Mouse (Mus musculus): Measurements from ENCODE around the gene Mfap1a. TPM values are rescaled to one million over a fixed set of nuclear protein-coding genes. Genes with fewer than 3 reads are reported as not detected.

Mfap1a gene
- polyA plus RNA-seq, 1 experiment = 5.6 TPM

DNA sequence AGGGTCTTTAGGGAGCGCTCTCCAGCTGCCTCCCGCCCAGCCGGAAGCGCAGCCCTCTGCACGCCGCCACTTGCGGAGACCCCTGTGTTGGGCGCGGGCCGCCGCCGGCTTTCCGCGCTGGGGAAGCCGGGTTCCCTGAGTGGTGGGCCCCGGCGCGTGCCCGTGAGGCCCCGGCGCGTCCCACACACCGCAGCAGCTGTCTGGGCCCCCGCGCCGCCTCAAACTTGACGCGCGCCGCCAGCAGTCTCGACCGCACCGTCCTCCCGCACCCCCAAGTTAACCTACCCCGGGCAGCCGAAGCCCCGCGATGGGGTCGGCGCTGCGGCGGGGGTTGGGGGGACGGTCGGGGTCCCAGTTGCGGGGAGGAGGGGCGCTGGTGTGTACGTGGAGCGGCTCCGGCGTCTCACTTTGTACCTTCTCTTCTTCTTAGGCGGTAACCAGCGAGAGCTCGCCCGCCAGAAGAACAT, 56.9 kb downstream of the Mfap1a start:
- DNase-seq = no peak
- peaks cover 4% of the 10 kb centered on the region for H3K36me3 ChIP-seq (ENCODE audit: control insufficient read depth, insufficient read depth, low read length)
- H3K4me3 ChIP-seq (ENCODE audit: insufficient read depth, low read depth, low read length) = peak overlapping the region; percentile 93
- H3K27ac ChIP-seq (ENCODE audit: insufficient read depth, low read depth, low read length) = peak overlapping the region; percentile 95
- H3K4me1 ChIP-seq (ENCODE audit: control insufficient read depth, insufficient read depth, low read length) = peaks cover 13% of the 10 kb centered on the region; the same call in 1 of the 2 replicates
- under 1% methylated on average over 54 of the region's 54 CpGs for WGBS
- H3K27me3 ChIP-seq (replicated peaks; ENCODE audit: control insufficient read depth, insufficient read depth, low read length) = no peaks in the 10 kb centered on the region
- TF ChIP-seq CTCF (conservative IDR thresholded peaks at IDR 0.05; ENCODE audit: insufficient read depth, insufficient read length, low read depth, low read length) (no peak), POLR2A (IDR thresholded peaks at IDR 0.05; ENCODE audit: low read depth, low read length) (no peak)

DNA sequence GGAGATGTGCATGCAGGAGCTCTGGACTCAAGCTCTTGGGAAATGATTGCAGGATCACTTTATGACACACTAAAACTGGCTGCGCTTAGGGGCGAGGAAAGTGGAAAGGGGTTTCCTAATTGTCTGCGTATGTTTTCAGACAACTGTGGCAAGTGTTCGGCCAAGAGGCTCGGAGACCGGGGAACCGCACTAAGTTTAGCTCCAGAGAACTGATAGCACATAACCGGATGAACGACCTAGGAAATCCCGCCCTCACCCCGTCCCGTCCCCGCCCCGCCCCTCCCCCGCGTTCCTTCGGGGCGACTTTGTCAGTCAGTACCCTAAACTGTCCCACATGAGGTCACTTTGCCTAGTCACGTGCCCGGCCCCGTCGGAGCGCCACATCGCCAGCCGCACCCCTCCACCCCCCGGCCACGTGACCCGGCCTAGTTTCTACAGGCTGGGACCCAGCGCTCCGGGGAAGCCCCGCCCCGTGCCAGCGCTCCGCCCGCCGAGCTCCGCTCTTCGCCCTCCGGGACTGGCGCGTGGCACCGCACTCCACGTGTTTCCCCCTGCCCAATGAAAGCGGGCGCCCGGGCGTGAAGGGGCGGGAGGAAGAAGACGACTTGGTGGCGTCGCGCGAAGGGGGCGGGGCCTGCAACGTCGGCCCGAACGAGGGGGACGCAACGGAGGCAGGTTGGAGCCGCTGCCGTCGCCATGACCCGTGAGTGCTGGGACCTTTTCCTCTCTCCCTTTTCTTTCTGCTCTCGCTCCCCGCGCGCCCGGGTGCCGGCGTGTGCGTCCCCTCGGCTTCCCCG, 57.5 kb downstream of the Mfap1a start, which contains the start of gene Serf2:
Serf2 (plus strand) TSS at position 457 of the 797 bp plus-strand sequence.
- under 1% methylated on average over 73 of the region's 74 CpGs for WGBS
- H3K27ac ChIP-seq (ENCODE audit: insufficient read depth, low read depth, low read length) = peak within 1 kb of the TSS; percentile 99
- TF ChIP-seq CTCF (conservative IDR thresholded peaks at IDR 0.05; ENCODE audit: insufficient read depth, insufficient read length, low read depth, low read length) (no peak), POLR2A (IDR thresholded peaks at IDR 0.05; ENCODE audit: low read depth, low read length) (peak; percentile 96)
- no peaks in the 10 kb centered on the region for H3K27me3 ChIP-seq (replicated peaks; ENCODE audit: control insufficient read depth, insufficient read depth, low read length)
- peaks cover 4% of the 10 kb centered on the region for H3K36me3 ChIP-seq (ENCODE audit: control insufficient read depth, insufficient read depth, low read length)
- peak within 1 kb of the TSS; percentile 93 for H3K4me3 ChIP-seq (ENCODE audit: insufficient read depth, low read depth, low read length)
- H3K4me1 ChIP-seq (ENCODE audit: control insufficient read depth, insufficient read depth, low read length) = peaks cover 13% of the 10 kb centered on the region; the same call in 1 of the 2 replicates
- DNase-seq = peak; percentile 100

DNA sequence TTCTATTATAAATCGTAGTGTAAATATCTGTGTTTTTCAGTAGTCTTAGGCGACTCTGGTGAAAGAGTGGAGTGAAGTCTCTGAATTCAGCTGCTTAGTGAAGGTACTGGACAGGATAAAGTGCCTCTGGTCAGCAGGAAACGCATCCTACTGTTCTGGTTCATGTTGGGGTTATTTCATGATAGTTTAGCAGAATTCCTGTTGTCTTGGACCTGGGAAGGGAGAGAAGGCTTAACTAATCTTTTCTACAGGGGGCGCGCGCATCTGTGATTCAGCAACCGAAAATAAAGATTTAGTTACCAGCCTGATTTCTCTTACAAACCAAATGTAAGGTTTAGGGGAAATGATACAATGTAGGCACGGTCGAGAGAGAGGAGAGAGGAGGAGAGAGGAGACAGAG, 58.3 kb downstream of the Mfap1a start:
- no peak for TF ChIP-seq POLR2A (IDR thresholded peaks at IDR 0.05; ENCODE audit: low read depth, low read length)
- TF ChIP-seq CTCF (conservative IDR thresholded peaks at IDR 0.05; ENCODE audit: insufficient read depth, insufficient read length, low read depth, low read length) = no peak
- Histone ChIP-seq H3K27ac (ENCODE audit: insufficient read depth, low read depth, low read length) (peak overlapping the region; percentile 99), H3K27me3 (replicated peaks; ENCODE audit: control insufficient read depth, insufficient read depth, low read length) (no peaks in the 10 kb centered on the region), H3K36me3 (ENCODE audit: control insufficient read depth, insufficient read depth, low read length) (peaks cover 4% of the 10 kb centered on the region), H3K4me3 (ENCODE audit: insufficient read depth, low read depth, low read length) (no peak overlapping the region), H3K4me1 (ENCODE audit: control insufficient read depth, insufficient read depth, low read length) (peaks cover 9% of the 10 kb centered on the region; the same call in 1 of the 2 replicates)
- DNase-seq = peak; percentile 74
- 9% methylated on average over 9 of the region's 9 CpGs for WGBS

DNA sequence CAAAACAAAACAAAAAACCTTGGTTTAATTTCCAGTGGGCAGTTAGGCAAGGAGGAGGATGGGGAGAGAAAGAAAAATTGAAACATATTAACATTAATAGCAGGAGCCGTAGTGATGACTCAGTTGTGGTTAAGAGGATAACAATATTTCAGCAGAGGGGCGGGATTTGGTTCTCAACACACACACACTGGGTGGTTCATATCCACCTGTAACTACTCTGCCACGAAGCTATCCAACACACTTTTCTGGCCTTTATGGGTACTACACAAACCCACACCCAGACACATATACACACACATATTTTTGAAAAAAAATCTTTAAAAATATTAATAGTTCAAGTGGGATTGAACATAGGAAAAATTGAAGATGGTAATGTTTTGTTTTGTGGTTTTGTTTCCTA, 59.5 kb downstream of the Mfap1a start:
- H3K36me3 ChIP-seq (ENCODE audit: control insufficient read depth, insufficient read depth, low read length) = peaks cover 4% of the 10 kb centered on the region
- DNase-seq = no peak
- no peak overlapping the region for H3K4me3 ChIP-seq (ENCODE audit: insufficient read depth, low read depth, low read length)
- no peak overlapping the region for H3K27ac ChIP-seq (ENCODE audit: insufficient read depth, low read depth, low read length)
- TF ChIP-seq CTCF (conservative IDR thresholded peaks at IDR 0.05; ENCODE audit: insufficient read depth, insufficient read length, low read depth, low read length) = no peak
- TF ChIP-seq POLR2A (IDR thresholded peaks at IDR 0.05; ENCODE audit: low read depth, low read length) = no peak
- H3K4me1 ChIP-seq (ENCODE audit: control insufficient read depth, insufficient read depth, low read length) = peaks cover 14% of the 10 kb centered on the region; the same call in 1 of the 2 replicates
- no peaks in the 10 kb centered on the region for H3K27me3 ChIP-seq (replicated peaks; ENCODE audit: control insufficient read depth, insufficient read depth, low read length)
- WGBS = 94% methylated on average over 3 of the region's 3 CpGs

DNA sequence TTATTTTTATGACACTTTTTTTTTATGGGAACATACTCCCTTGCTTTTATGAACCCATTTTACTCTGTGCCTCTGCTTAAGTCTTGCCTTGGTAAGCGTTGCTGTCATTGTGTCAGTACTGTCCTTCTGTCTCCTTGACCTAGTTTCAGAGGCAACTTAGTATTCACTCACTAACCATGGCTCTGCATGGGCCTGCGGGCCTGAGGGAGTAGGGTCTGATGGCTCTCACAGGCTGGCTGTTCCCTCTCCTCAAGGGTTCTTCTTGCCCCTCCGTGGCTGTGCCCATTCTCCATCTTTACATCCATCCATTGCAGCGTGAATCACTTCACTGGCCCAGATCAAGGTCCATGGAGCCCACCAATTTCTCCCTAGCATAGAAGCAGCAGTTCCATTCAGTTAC, 60.0 kb downstream of the Mfap1a start:
- WGBS = 75% methylated on average over 4 of the region's 4 CpGs
- no peak overlapping the region for H3K27ac ChIP-seq (ENCODE audit: insufficient read depth, low read depth, low read length)
- peaks cover 4% of the 10 kb centered on the region for H3K36me3 ChIP-seq (ENCODE audit: control insufficient read depth, insufficient read depth, low read length)
- no peak for DNase-seq
- no peaks in the 10 kb centered on the region for H3K27me3 ChIP-seq (replicated peaks; ENCODE audit: control insufficient read depth, insufficient read depth, low read length)
- TF ChIP-seq CTCF (conservative IDR thresholded peaks at IDR 0.05; ENCODE audit: insufficient read depth, insufficient read length, low read depth, low read length) (no peak), POLR2A (IDR thresholded peaks at IDR 0.05; ENCODE audit: low read depth, low read length) (no peak)
- peaks cover 16% of the 10 kb centered on the region for H3K4me1 ChIP-seq (ENCODE audit: control insufficient read depth, insufficient read depth, low read length)
- H3K4me3 ChIP-seq (ENCODE audit: insufficient read depth, low read depth, low read length) = no peak overlapping the region

DNA sequence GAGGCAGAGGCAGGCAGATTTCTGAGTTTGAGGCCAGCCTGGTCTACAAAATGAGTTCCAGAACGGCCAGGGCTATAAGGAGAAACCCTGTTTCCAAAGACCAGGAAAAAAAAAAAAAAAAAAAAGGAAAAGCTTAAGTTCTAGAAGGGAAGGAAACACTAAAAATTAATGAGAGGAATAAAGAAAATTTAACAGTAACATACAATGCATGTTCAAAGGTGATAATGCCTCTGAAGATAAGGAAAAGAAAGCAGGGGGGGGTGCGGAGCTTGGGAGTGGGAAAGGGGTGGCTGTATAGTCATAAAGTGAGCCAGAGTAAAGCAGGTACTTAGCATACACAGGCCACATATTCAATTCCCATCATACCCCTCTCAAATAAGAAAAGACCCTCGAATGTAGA, 61.3 kb downstream of the Mfap1a start:
- 92% methylated on average over 3 of the region's 3 CpGs for WGBS
- H3K27ac ChIP-seq (ENCODE audit: insufficient read depth, low read depth, low read length) = no peak overlapping the region
- H3K4me3 ChIP-seq (ENCODE audit: insufficient read depth, low read depth, low read length) = no peak overlapping the region
- H3K36me3 ChIP-seq (ENCODE audit: control insufficient read depth, insufficient read depth, low read length) = no peaks in the 10 kb centered on the region
- TF ChIP-seq CTCF (conservative IDR thresholded peaks at IDR 0.05; ENCODE audit: insufficient read depth, insufficient read length, low read depth, low read length) (no peak), POLR2A (IDR thresholded peaks at IDR 0.05; ENCODE audit: low read depth, low read length) (no peak)
- H3K27me3 ChIP-seq (replicated peaks; ENCODE audit: control insufficient read depth, insufficient read depth, low read length) = no peaks in the 10 kb centered on the region
- no peak for DNase-seq
- peaks cover 21% of the 10 kb centered on the region for H3K4me1 ChIP-seq (ENCODE audit: control insufficient read depth, insufficient read depth, low read length)

DNA sequence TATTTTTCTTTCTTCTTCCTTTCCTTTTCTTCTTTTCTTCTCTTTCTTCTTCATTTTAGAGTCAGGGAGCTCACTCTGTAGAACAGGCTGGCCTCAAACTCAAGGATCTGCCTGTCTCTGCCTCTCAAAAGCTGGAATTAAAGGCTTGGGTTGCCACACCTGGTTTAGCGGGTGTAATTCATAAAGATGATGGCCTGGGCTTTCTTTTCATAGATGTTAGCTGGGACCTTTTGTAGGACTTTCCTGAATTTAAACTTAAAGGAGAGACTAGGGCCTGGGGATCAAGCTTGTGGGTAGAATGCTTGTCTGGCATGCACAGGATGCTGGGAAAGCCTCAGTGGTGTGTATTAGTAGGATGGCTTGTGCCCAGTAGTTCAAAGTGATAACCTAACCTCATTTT, 62.3 kb downstream of the Mfap1a start, which contains the start of gene Ell3:
Ell3 (minus strand) TSS at position 101 of the 400 bp plus-strand sequence.
- no peak within 1 kb of the TSS for H3K4me3 ChIP-seq (ENCODE audit: insufficient read depth, low read depth, low read length)
- no peaks in the 10 kb centered on the region for H3K36me3 ChIP-seq (ENCODE audit: control insufficient read depth, insufficient read depth, low read length)
- no peak for DNase-seq
- 94% methylated on average over 1 of the region's 1 CpGs for WGBS
- H3K4me1 ChIP-seq (ENCODE audit: control insufficient read depth, insufficient read depth, low read length) = peaks cover 24% of the 10 kb centered on the region
- H3K27me3 ChIP-seq (replicated peaks; ENCODE audit: control insufficient read depth, insufficient read depth, low read length) = no peaks in the 10 kb centered on the region
- no peak within 1 kb of the TSS for H3K27ac ChIP-seq (ENCODE audit: insufficient read depth, low read depth, low read length)
- TF ChIP-seq POLR2A (IDR thresholded peaks at IDR 0.05; ENCODE audit: low read depth, low read length) = no peak
